Mouse (Mus musculus) heart, postnatal 4 days (tissue): ENCODE results near the gene C2cd5. TPM values are rescaled to one million over a fixed set of nuclear protein-coding genes. Genes with fewer than 3 reads are reported as not detected.
"Not testable (repeated sequence)": the region's sequence is repeated elsewhere in the genome, so short reads cannot be mapped to it uniquely, and the experiment has no call there.

Source experiments
- DNase-seq: peaks from one replicate; pipeline ENCODE4 v3.0.0; 2021
- total RNA-seq, 2 experiments: library from RNA; stranded (reverse); gene quantifications; 2 replicates each; pipeline ENCODE4 v1.2.3; 2021

C2cd5 gene
- total RNA-seq, 2 experiments from 2014 or later, result 21.5 to 24.9 TPM

DNA sequence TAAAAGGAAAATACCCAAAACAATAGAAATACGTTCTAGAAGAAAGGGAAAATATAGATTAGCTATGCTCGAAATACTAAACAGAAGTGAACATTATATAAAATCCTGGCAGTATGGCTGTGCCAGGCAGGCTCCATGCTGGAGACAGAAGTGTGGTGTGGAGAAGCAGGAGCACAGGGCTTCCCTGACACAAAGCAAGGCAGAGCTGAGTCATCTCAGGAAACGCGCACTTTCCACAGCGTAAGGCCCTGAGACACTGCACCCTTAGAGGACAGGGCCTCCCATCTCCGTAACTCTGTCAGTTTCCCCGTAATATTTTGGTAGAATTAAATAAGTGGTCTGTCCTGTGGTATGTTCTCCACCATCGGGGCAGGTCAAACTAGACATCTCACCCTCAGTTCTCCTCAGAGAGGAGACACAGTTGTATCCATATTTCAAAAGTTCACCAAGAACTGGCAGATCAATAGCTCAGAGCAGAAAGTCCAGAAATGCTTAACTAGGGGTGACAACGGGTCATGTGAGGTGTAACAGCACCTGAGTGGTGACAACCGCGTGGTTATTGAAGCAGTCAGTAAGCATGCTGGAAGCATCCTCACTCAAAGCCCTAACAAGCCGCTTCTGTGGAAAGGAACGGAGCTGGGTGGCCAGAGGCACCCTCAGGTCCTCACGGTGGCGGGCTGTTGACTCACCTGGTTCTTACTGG, 87.3 kb downstream of the C2cd5 start:
- DNase-seq, result no peak

DNA sequence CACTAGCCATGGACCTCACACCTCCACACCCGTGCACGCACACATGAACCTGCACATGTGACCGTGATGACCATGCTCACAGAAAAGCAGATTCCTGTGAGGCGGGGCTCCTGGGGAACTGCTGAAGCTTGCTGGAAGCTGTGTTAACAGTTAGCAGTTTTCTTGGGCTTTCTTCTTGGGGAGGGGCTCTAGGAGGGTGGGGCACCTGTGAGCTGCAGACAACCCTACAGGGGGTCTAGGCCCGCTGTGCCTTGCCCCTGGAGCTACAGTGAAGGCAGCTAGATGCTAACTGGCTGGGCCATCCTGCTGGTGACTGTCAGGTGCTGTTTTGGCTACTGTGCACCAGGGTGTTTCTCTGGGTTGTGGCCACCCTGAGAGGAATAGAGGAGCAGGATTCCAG, 91.1 kb downstream of the C2cd5 start:
- no peak for DNase-seq

DNA sequence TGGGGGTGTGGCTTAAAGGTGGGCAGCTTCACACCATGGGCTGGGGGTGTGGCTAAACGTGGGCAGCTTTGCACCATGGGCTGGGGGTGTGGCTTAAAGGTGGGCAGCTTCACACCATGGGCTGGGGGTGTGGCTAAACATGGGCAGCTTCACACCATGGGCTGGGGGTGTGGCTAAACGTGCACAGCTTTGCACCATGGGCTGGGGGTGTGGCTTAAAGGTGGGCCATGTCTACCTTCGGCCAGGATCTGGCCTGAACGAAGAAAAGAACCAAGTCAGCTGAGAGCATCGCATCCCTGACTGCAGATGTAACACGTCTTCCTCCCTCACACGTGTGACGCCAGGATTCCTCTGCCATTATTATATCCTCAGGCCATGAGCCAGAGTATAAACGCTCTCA, 94.7 kb downstream of the C2cd5 start:
- DNase-seq, result not testable (repeated sequence)

DNA sequence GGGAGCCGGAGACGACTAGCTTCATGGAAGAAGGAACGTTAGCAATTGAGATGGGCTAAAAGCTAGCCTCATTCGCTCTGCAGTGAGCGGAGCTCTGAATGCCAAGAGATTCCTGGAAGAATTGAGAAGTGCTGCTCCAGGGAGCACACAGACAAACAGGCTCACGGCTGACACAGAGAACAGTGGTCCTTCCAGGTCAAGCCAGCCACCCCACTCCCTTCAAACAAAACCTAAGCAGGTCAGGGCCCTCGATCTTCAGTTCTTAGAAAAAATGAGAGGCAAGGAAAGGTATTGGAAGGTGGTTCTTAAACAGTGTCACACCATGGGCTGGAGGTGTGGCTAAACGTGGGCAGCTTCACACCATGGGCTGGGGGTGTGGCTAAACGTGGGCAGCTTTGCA, 95.1 kb downstream of the C2cd5 start:
- no peak for DNase-seq

DNA sequence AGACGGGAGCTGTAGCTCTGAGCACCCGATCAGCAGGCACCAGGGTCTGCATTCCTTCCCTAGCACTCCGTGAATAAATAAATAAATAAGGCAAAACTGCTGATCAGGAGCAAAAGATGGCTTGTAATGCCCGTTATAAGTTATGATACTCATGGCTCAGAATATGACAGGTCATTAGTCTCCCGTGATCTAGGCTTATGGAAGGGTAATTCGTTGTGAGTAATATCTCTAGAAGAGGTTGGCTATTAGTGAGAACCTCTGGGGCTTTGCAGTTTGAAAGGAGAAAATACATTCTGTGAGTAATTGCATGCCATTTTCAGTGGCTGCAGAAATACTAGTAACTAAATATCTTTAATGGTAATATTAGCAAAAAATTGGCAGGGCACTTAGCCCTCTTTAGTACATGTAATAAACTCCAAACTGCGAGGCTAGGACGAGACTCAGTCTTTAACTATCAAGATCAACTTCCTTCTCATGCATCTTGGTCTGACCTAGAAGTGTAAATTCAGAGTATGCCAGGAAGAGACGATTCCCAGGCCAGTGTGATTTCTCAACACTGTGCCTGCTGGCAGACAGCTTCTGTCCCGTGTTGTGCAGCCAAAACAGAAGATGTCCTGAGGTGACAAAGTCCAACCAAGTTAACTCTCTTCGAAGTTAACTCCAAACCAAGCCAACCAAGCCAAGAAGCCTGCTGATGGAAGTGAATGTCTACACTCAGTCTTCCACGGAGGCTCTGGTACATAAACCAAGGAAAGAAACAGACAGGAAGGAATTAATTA, 101.5 kb downstream of the C2cd5 start:
- DNase-seq, result no peak

DNA sequence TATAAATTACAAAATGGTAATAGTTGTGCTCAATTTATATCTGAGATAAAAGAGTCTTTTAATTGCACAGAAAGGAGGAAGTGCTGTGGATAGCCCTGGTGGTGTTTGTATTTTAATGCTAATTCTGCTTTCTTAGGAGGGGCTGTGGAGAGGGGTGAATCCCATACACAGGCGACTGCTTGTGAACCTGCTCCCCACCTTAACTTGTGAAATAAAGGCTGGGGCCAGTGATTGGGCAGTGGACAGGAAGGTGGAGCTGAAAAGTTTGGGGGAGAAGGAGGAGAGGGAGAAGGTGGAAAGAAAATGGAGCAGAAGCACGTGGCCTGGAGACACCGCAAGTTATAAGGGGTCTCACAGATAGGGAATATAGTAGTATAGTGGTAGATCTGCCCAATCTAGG, 103.1 kb downstream of the C2cd5 start:
- DNase-seq, result no peak

DNA sequence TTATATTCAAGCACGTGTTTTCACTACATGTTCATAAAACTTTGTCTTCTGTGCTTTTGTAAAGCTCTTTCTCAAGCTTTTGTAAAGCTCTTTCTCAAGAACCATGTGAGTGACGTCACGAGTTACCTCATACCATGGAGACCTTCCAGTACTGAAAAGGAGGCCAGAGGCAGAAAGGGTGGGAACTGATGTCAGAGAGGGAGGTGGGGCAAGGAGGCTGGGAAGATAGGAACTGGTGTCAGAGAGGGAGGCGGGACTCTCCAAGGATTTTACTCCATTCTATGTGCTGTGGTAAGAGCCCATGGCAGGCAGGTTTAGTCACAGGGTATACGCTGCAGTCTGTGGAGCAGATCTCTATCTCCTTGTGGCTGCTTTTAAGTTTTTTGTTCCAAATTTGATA, 104.4 kb downstream of the C2cd5 start:
- peak; percentile 44 for DNase-seq

DNA sequence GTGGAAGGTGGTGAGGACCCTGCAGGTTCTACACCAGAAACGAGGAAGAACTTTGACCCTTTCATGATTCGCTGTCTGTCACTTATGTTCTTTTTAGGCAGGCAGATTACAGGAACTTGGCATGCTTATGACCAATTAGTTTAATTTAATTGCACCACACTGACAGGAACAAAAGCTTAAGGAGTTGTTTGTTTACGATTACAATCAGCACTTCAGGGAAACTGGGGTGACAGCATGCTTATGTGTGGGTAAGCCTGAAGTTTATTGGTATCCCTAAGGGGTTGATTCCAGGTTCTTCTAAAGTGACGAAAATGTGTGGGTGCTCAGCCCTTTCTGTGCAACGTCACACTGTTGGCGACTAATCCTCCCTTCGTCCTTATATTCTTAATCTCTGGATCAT, 105.1 kb downstream of the C2cd5 start:
- no peak for DNase-seq

DNA sequence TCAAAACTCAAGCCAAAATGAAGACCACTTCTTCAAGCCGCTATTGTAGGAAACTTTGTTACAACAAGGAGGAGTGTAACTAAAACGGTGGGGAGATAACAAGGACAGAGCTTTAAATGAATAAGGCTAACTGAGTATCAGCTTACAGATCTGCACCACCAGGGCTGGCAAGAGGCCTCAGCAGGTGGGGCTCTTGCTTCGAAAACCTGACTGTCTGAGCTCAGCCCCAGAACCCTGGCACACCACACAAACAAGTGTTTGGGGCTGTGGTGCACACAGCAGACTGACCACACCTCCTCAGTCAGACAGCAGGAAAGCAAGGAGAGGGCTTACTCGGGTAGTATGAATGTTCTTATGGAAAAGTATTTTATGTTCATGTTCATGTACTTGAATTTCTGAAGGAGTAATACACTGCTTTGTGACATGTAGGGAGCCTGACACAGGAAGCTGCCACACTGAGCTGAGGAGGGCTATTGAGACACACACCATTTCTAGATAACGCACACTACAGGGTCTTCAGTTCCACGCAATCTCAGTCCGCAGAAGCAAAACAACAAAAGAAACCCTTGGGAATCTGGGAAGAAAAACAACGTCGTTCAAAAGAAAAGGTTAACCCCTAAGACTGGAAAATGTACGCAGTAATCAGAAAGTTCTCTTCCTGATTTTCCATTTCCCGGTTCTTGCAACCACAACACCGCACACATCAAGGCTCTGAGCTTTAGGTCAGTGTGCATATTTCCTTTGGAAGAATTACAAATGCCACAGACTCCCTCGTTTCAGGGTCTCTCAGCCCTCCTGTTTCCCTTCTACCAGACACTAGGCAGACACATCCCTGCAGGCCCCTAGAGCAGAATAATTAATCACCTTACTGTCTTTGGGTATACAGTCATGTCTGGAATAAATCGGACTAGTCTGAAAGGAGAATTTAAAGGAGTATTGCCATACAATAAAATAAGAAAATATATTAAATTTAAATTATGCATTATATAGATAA, 105.9 kb downstream of the C2cd5 start:
- no peak for DNase-seq

DNA sequence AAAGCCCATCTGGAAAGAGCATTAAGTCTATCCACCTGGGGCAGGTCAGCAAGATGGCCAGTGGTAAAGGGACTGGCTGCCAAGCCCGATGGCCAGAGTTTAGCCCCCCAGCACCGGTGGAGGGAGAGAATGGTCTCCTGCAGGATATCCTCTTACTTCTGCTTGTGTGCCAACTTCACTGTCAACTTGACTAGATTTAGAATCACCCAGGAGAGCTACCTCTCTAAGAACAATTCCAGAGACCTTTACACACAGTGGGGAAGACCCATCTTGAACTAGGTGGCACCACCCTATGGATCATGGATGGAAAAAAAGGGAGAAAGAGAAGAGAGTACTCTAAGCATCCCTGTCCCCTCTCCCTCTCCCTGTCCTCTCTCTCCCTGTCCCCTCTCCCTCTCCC, 107.0 kb downstream of the C2cd5 start:
- DNase-seq, result no peak

DNA sequence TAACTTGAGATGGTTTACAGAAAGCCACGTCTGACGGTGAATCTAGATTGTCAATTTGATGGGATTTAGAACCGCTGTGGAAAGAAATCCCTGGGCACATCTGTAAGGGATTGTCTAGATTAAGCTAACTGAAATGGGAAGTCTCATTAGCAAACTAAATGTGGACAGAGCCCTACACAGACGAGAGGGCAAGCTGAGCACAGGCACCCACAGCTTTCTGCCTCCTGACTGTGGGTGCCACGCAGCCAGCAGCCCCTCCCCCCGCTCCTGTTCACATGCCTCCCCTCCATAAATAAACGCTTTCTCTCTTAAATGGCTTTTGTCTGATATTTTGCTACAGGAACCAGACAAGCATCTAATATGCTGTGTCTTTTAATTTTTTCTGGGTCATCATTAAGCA, 107.8 kb downstream of the C2cd5 start:
- no peak for DNase-seq

DNA sequence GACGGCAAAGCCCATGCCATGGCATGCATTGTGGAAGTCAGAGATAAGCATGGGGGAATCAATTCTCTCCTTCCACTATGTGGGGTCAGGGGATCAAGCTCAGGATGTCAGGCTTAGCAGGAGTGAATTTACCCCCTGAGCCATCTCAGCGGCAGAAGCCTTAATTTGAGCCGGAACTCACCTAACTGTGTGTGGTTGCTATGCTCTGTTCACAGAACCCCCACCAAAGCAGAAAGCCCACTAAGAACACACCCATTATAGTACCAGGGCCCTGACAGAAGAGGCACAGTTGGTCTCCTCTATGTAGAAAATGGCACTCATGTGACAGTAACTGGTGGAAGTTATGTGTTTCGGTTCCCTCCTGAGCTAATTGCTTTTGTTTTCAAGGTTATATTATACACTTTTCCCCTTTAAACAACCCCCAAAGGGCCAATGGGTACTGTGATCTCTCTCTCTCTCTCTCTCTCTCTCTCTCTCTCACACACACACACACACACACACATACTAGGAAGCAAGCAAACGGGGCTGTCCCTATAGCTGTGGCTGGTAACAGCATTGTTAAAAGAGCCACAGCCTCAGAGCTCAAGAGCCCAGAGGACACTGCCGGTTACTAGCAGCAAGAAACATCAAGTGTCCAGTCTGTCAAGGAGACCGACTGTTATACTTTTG, 108.4 kb downstream of the C2cd5 start:
- no peak for DNase-seq

DNA sequence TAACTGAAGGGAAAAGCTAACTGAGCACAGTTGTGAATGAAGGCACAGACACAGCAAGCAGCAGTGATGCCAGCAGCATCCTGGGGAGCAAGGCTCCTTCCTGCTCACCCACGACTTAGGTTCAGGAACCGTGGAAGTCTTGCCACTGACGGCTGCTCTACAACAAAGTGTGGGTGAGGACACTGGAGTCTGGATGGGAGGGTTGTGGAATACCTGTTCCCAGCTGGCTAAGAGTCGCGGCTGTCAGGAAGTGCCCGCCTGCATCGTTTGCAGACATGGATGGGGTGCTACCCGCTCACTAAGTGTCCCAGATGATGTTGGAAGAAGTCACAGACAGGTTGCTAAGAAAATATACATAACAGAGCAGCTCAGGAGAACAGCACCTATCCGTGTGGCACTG, 109.4 kb downstream of the C2cd5 start:
- no peak for DNase-seq

DNA sequence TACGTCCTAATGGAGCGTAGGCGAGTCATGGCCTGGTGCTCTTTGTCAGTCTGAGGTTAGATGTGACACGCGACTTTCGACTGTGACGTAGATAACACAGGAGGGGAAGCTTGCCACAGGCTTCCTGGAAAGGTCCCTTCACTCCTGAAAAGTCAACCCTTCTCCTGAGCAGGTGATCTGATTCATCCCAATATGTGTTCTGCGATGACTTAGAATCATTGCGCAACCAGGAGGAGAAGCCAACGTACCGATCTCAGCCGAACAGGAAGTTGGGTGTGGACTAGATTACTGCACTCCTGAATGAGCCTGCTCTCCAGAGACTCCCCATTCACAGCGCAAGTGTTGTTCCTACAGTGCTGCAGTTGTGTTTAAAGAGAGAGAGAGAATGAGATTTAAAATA, 110.4 kb downstream of the C2cd5 start:
- DNase-seq, result no peak

DNA sequence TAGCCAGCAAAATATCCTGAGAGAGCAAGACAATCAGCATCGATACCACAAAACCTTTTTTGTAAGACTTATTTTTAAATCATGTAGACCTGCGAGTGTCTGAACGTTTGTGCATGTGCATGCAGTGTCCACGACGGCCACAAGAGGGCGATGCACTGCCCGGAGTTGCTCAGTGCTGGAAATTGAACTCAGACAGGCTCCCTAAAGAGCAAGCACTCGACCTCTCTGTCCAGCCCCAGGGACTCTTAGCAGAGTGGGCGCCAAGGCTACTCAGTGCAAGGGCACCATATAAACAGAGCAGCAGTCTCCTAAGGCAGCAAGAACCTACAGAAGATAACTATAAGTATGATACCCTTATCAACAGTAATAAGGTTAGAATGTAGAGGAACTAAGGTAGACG, 111.2 kb downstream of the C2cd5 start:
- peak; percentile 81 for DNase-seq

DNA sequence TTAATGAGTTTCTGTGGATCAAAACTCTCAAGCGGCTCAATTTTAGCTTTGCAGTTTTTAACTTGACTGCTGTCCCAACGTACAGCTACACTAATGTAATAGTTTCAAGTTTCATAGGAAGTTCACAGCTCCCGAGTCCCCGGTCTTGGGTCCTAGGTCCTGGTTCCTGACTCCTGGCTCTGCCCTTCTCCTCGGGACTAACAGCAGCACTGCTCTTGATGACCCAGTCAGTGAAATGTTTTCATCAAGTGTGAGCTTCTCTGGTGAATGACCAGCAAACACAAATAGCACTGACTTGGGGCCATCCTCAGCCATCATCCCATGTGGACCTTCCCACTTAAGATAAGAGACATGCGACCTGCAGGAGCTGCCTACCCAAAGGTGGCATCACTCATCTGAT, 111.7 kb downstream of the C2cd5 start:
- DNase-seq, result no peak

DNA sequence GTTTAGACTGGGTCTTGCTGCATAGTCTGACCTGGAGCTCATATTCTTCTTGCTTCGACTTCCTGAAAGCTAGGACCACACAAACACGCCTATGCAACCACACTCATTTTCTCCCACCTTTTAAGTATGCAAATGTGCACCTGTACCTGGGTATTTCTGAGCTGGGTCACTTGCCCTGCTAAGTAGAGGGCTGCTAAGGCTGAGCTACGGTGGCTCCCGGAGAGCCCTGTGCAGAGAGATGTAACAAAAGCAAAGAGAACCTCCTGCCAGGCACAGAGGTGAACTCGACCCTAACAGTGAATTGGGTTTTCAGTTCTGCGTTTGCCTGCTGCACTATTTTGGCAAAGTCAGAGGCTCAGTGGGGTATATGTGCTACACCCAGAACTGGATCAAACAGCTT, 112.3 kb downstream of the C2cd5 start:
- DNase-seq, result no peak

DNA sequence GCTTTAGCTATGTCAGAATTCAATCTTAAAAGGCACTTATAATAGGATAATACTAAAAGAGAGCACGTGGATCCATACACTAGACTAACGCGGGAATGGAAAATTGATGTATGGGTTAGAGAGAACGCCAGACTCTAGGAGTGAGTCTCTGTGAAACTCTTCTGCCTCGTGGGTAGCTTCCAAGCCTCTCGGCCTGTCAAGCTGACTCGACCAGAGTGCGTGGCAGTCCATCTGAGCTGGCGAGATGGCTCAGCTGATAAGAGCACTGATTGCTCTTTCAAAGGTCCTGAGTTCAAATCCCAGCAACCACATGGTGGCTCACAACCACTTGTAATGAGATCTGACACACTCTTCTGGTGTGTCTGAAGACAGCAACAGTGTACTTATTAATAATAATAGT, 113.2 kb downstream of the C2cd5 start:
- not testable (repeated sequence) for DNase-seq

DNA sequence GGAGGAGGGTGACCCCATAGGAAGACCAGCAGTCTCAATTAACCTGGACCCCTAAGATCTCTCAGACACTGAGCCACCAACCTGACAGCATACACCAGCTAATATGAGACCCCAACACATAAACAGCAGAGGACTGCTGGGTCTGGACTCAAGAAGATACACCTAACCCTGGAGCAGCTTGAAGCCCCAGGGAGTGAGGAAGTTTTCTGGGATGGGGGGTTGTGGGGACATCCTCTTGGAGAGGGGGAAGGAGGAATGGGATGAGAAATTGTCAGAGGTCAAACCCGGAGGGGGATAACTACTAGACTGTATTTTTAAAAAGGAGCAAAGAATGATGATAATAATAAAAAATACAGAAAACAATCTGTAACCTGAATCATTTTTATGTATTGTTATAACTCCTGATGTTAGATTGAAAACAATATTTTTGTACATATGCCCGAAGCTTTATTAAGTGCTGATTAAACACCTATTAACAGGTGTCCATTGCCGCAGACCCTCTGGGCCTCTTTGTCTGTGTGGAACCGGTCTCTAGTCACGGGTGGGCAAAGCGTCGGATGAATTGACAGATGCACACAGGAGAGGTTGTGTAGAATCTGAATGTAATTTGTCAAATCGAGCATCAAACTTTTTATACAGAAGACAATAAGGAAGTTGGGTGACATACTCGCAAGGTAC, 114.2 kb downstream of the C2cd5 start:
- not testable (repeated sequence) for DNase-seq

DNA sequence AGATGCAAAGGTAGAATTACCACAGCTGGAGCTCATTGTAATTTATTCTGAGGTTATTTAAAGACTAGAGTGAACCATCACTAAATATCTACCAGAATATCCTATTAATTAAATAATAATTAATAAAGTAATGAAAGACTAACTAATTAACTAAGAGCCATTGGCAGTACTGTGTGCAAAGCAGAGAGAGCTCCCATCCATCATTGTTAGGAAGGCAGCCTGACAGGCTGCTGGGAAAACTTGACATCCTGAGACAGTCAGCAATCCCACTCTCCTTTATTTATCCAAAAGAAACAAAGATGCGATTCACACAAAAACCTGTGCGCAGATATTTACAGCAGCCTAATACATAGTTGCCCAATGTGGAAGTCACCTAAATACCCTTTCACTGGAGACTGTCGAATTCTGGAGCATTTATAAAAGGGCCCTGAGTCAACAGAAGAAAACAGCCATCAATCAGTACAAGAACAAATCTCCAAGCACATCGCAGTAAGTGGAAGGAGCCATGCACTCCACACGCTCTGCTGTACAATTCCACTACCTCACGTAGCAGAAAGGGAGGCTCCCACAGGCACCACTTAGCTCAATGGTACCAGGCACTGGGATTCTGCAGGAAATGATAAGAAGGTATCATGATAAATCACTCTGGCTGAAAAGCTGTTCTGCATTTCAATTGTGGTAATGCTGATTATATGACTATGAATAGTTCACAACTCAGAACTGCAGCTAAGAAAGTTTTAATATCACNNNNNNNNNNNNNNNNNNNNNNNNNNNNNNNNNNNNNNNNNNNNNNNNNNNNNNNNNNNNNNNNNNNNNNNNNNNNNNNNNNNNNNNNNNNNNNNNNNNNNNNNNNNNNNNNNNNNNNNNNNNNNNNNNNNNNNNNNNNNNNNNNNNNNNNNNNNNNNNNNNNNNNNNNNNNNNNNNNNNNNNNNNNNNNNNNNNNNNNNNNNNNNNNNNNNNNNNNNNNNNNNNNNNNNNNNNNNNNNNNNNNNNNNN, 120.0 kb downstream of the C2cd5 start:
- no peak for DNase-seq

DNA sequence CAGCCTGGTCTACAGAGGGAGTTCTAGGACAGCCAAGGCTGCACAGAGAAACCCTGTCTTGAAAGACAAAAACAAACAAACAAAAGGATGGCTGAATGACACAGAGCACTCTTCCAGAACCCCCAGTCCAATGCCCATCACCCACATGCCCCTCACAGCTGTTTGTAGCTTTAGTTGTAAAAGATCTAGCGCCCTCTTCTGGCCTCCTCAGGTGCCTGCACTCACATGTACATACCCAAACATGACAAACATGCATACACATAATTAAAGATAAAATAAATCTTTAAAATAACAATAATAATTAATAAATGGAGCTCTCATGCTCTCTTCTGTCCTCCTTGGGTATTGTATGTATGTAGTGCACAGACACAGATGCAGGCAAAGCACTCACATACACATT, 122.7 kb downstream of the C2cd5 start:
- DNase-seq, result no peak
